Mouse (Mus musculus) kidney, adult 18-20 months (tissue): ENCODE results near the gene Fubp3.

ENCODE experiments used
- DNase-seq: peaks from one replicate; pipeline ENCODE4 v3.0.0; 2021

The Fubp3 gene

GRCm38 (mm10) chr2:31633531-31633930, 61.1 kb downstream of the Fubp3 start:
- DNase-seq, result no peak

GRCm38 (mm10) chr2:31635281-31636137, 63.1 kb downstream of the Fubp3 start:
- DNase-seq, result peak; percentile 8

- peak; percentile 15 for DNase-seq
Measured at GRCm38 (mm10) chr2:31636138-31636741, 63.8 kb downstream of the Fubp3 start.

- no peak for DNase-seq
Measured at GRCm38 (mm10) chr2:31636742-31637141, 64.3 kb downstream of the Fubp3 start.

- no peak for DNase-seq
Measured at GRCm38 (mm10) chr2:31637311-31637710, 64.9 kb downstream of the Fubp3 start.

GRCm38 (mm10) chr2:31637807-31638206, 65.4 kb downstream of the Fubp3 start:
- DNase-seq, result peak; percentile 66

- no peak for DNase-seq
Measured at GRCm38 (mm10) chr2:31638581-31639465, 66.4 kb downstream of the Fubp3 start.

- DNase-seq, result no peak
Measured at GRCm38 (mm10) chr2:31639466-31639760, 67.0 kb downstream of the Fubp3 start.

GRCm38 (mm10) chr2:31639901-31640608, 67.6 kb downstream of the Fubp3 start, which contains the start of gene Prdm12:
Gene Prdm12 (plus strand): TSS chr2:31640037.
- DNase-seq, result no peak

GRCm38 (mm10) chr2:31640609-31641507, 68.4 kb downstream of the Fubp3 start:
- peak; percentile 24 for DNase-seq

GRCm38 (mm10) chr2:31641508-31641830, 69.0 kb downstream of the Fubp3 start:
- no peak for DNase-seq

GRCm38 (mm10) chr2:31641929-31642328, 69.5 kb downstream of the Fubp3 start:
- DNase-seq, result no peak

- peak; percentile 13 for DNase-seq
Measured at GRCm38 (mm10) chr2:31653971-31654853, 81.8 kb downstream of the Fubp3 start.

- DNase-seq, result peak; percentile 61
Measured at GRCm38 (mm10) chr2:31654854-31655559, 82.6 kb downstream of the Fubp3 start.

GRCm38 (mm10) chr2:31656374-31656773, 83.9 kb downstream of the Fubp3 start:
- DNase-seq, result no peak

- no peak for DNase-seq
Measured at GRCm38 (mm10) chr2:31662939-31663803, 90.7 kb downstream of the Fubp3 start.

GRCm38 (mm10) chr2:31663804-31664180, 91.3 kb downstream of the Fubp3 start:
- no peak for DNase-seq
